Mouse (Mus musculus) CH12.LX (cell line): ENCODE results near the gene St3gal3. TPM values are rescaled to one million over a fixed set of nuclear protein-coding genes. Genes with fewer than 3 reads are reported as not detected.

Experiments used
- DNase-seq: peaks from one replicate; pipeline ENCODE4 v3.0.0-alpha.2; 2013; ENCODE audit errors: extremely low read depth
- H3K27ac ChIP-seq: 2 replicates; pipeline ENCODE4 v1.5.1; 2012; ENCODE audit warnings: low read depth, mild to moderate bottlenecking, control low read depth, moderate library complexity; ENCODE audit not compliant: insufficient read depth
- H3K27me3 ChIP-seq: replicated peaks from 2 replicates; pipeline ENCODE3; 2012; ENCODE audit warnings: inconsistent platforms
- H3K36me3 ChIP-seq, 2 experiments: replicated peaks in 1 of 2; 2 replicates each; pipeline versions ENCODE3 to v1.6.1; 2012; ENCODE audit warnings: inconsistent platforms in 1 of 2, low read length in 1 of 2, mild to moderate bottlenecking in 1 of 2, mixed read lengths in 1 of 2, moderate library complexity in 1 of 2; ENCODE audit not compliant: control insufficient read depth in 1 of 2, insufficient read depth in 1 of 2
- H3K4me1 ChIP-seq, 2 experiments: 2 replicates each; pipeline ENCODE4 v1.6.1; 2012; ENCODE audit warnings: inconsistent platforms in 1 of 2, moderate library complexity in 1 of 2; ENCODE audit not compliant: insufficient read depth in 2 of 2, control insufficient read depth in 1 of 2
- H3K4me2 ChIP-seq: 2 replicates; pipeline ENCODE4 v1.6.1; 2012; ENCODE audit warnings: low read depth, mild to moderate bottlenecking, control low read depth; ENCODE audit not compliant: poor library complexity, insufficient read depth, severe bottlenecking
- H3K4me3 ChIP-seq, 3 experiments: fragments of 150-350 bp in 1 of 3; sonication (generic) in 1 of 3; replicated peaks in 1 of 3; 2 replicates each; pipeline versions ENCODE3 to v1.5.1; 2011 to 2012; ENCODE audit warnings: low read depth in 2 of 3, low read length in 2 of 3, mild to moderate bottlenecking in 2 of 3, moderate library complexity in 2 of 3, control low read depth in 1 of 3, improper control_type of control experiment in 1 of 3, inconsistent platforms in 1 of 3, mixed read lengths in 1 of 3; ENCODE audit not compliant: poor library complexity in 1 of 3
- H3K79me2 ChIP-seq: replicated peaks from 2 replicates; pipeline ENCODE4 v1.6.1; 2012; ENCODE audit warnings: mild to moderate bottlenecking, moderate library complexity; ENCODE audit not compliant: control insufficient read depth, poor library complexity, insufficient read depth, severe bottlenecking; ENCODE audit errors: extremely low read depth
- H3K9ac ChIP-seq: 2 replicates; pipeline ENCODE4 v1.6.1; 2012; ENCODE audit warnings: low read depth, mild to moderate bottlenecking, control low read depth, moderate library complexity; ENCODE audit not compliant: insufficient read depth
- H3K9me3 ChIP-seq: replicated peaks from 2 replicates; pipeline ENCODE3; 2012; ENCODE audit warnings: low read length, inconsistent platforms, mixed read lengths
- BHLHE40 ChIP-seq: IDR thresholded peaks from 2 replicates; pipeline ENCODE4 v1.6.1; 2011; ENCODE audit warnings: mild to moderate bottlenecking, low read depth, low read length, improper control_type of control experiment
- CHD1 ChIP-seq: IDR thresholded peaks from 2 replicates; pipeline ENCODE4 v1.6.1; 2012; ENCODE audit warnings: low read depth, low read length, improper control_type of control experiment, inconsistent platforms
- CHD2 ChIP-seq: IDR thresholded peaks from 2 replicates; pipeline ENCODE4 v1.6.1; 2011; ENCODE audit warnings: low read length, improper control_type of control experiment
- CTCF ChIP-seq, 2 experiments: IDR thresholded peaks in 1 of 2; conservative IDR thresholded peaks in 1 of 2; 2 replicates each; pipeline ENCODE4 v1.5.1; 2011 to 2012; ENCODE audit warnings: low read depth in 2 of 2, low read length in 2 of 2, improper control_type of control experiment in 1 of 2, inconsistent platforms in 1 of 2, mild to moderate bottlenecking in 1 of 2, moderate library complexity in 1 of 2
- E2F4 ChIP-seq: IDR thresholded peaks from 2 replicates; pipeline ENCODE4 v1.6.1; 2011; ENCODE audit warnings: low read depth, low read length, improper control_type of control experiment; ENCODE audit not compliant: insufficient replicate concordance
- ELF1 ChIP-seq: IDR thresholded peaks from 2 replicates; pipeline ENCODE4 v1.6.1; 2014; ENCODE audit warnings: low read depth, mild to moderate bottlenecking, inconsistent platforms, low read length, improper control_type of control experiment
- ETS1 ChIP-seq: conservative IDR thresholded peaks from 2 replicates; pipeline ENCODE4 v1.6.1; 2012; ENCODE audit warnings: low read depth, mild to moderate bottlenecking, inconsistent platforms, low read length, improper control_type of control experiment, moderate library complexity
- GABPA ChIP-seq: IDR thresholded peaks from 2 replicates; pipeline ENCODE4 v1.6.1; 2012; ENCODE audit warnings: low read depth, low read length, improper control_type of control experiment, inconsistent platforms; ENCODE audit not compliant: insufficient replicate concordance
- JUND ChIP-seq: conservative IDR thresholded peaks from 2 replicates; pipeline ENCODE4 v1.6.1; 2011; ENCODE audit warnings: low read depth, low read length, improper control_type of control experiment
- MAFK ChIP-seq: IDR thresholded peaks from 2 replicates; pipeline ENCODE4 v1.6.1; 2011; ENCODE audit warnings: low read length, improper control_type of control experiment; ENCODE audit not compliant: insufficient replicate concordance
- MAZ ChIP-seq: IDR thresholded peaks from 2 replicates; pipeline ENCODE4 v1.6.1; 2012; ENCODE audit warnings: low read depth, mild to moderate bottlenecking, inconsistent platforms, low read length, improper control_type of control experiment, moderate library complexity
- MEF2A ChIP-seq: IDR thresholded peaks from 2 replicates; pipeline ENCODE4 v1.6.1; 2014; ENCODE audit warnings: low read depth, mild to moderate bottlenecking, inconsistent platforms, low read length, improper control_type of control experiment, borderline replicate concordance
- MXI1 ChIP-seq: IDR thresholded peaks from 2 replicates; pipeline ENCODE4 v1.6.1; 2011; ENCODE audit warnings: mild to moderate bottlenecking, low read depth, low read length, improper control_type of control experiment
- MYC ChIP-seq: IDR thresholded peaks from 2 replicates; pipeline ENCODE4 v1.6.1; 2011; ENCODE audit warnings: low read depth, mild to moderate bottlenecking, improper control_type of control experiment, low read length
- NELFE ChIP-seq: IDR thresholded peaks from 2 replicates; pipeline ENCODE4 v1.6.1; 2011; ENCODE audit warnings: low read depth, low read length, improper control_type of control experiment
- NRF1 ChIP-seq: IDR thresholded peaks from 2 replicates; pipeline ENCODE4 v1.6.1; 2014; ENCODE audit warnings: low read depth, mild to moderate bottlenecking, inconsistent platforms, low read length, improper control_type of control experiment, moderate library complexity
- PAX5 ChIP-seq: IDR thresholded peaks from 2 replicates; pipeline ENCODE4 v1.6.1; 2012; ENCODE audit warnings: low read length, inconsistent platforms, mixed read lengths
- POLR2A ChIP-seq: IDR thresholded peaks from 2 replicates; pipeline ENCODE4 v1.6.1; 2011; ENCODE audit warnings: low read depth, mild to moderate bottlenecking, improper control_type of control experiment, low read length
- POLR2AphosphoS2 ChIP-seq: IDR thresholded peaks from 2 replicates; pipeline ENCODE4 v1.6.1; 2011; ENCODE audit warnings: low read depth, low read length, improper control_type of control experiment
- RAD21 ChIP-seq: IDR thresholded peaks from 2 replicates; pipeline ENCODE4 v1.6.1; 2011; ENCODE audit warnings: low read depth, mild to moderate bottlenecking, low read length, improper control_type of control experiment, moderate library complexity
- SIN3A ChIP-seq: IDR thresholded peaks from 2 replicates; pipeline ENCODE4 v1.6.1; 2012; ENCODE audit warnings: low read length, improper control_type of control experiment, inconsistent platforms
- UBTF ChIP-seq: IDR thresholded peaks from 2 replicates; pipeline ENCODE4 v1.6.1; 2012; ENCODE audit warnings: low read depth, mild to moderate bottlenecking, inconsistent platforms, low read length, improper control_type of control experiment, moderate library complexity
- USF1 ChIP-seq: IDR thresholded peaks from 2 replicates; pipeline ENCODE4 v1.6.1; 2014; ENCODE audit warnings: low read depth, mild to moderate bottlenecking, inconsistent platforms, low read length, improper control_type of control experiment
- USF2 ChIP-seq: conservative IDR thresholded peaks from 2 replicates; pipeline ENCODE4 v1.6.1; 2011; ENCODE audit warnings: low read depth, low read length, improper control_type of control experiment
- ZMIZ1 ChIP-seq: IDR thresholded peaks from 2 replicates; pipeline ENCODE4 v1.6.1; 2012; ENCODE audit warnings: low read depth, mild to moderate bottlenecking, inconsistent platforms, low read length, improper control_type of control experiment
- ZNF384 ChIP-seq: IDR thresholded peaks from 2 replicates; pipeline ENCODE4 v1.6.1; 2012; ENCODE audit warnings: low read depth, low read length, improper control_type of control experiment, inconsistent platforms
- dilution Hi-C: fragments of 300-500 bp; cut with MboI; formaldehyde crosslinking; loops from 2 replicates; pipeline ENCODE4 v1.14.3; 2020; ENCODE audit warnings: low sequenced_read_pairs; ENCODE audit not compliant: extremely low pct_unique_long_range_greater_than_20kb, extremely low pct_ligation_motif_present
- in situ Hi-C: fragments of 300-500 bp; cut with MboI; formaldehyde crosslinking; loops from 3 replicates; pipeline ENCODE4 v1.14.3; 2019; ENCODE audit warnings: low sequenced_read_pairs, low pct_ligation_motif_present, low pct_unique_long_range_greater_than_20kb, mixed read lengths
- polyA plus RNA-seq: library from polyadenylated mRNA; unstranded; fragments of >175 nt; gene quantifications from 2 replicates; pipeline ENCODE4 v1.2.1, GENCODE M21; 2012; ENCODE audit warnings: low read depth; ENCODE audit not compliant: insufficient read length
- total RNA-seq, 2 experiments: library from RNA; depleted of rRNA; stranded (reverse); fragments of 300-350 nt in 1 of 2; fragments of >200 nt in 1 of 2; gene quantifications; 2 replicates each; pipeline ENCODE4 v1.2.3; 2012 to 2014

Gene St3gal3
- total and polyA plus RNA-seq, 3 experiments = 7.1 to 10.1 (median 8.2) TPM

GRCm38 (mm10) chr4:117914591-117915442 is 219.9 kb downstream of the St3gal3 start, which contains the start of gene Ipo13 (continued):
- no peak for TF ChIP-seq RAD21
- peak; percentile 79 for TF ChIP-seq ZMIZ1
- no peak for TF ChIP-seq E2F4
- TF ChIP-seq PAX5 = no peak
- TF ChIP-seq MEF2A = 0 out of 2 replicates have a peak, but pooled peaks have one; percentile 32
- TF ChIP-seq NRF1 = peak; percentile 44; the same call in 1 of the 2 replicates
- TF ChIP-seq MAFK = no peak

GRCm38 (mm10) chr4:117914031-117914430 is 220.7 kb downstream of the St3gal3 start:
- Histone ChIP-seq H3K4me1 (peaks cover 6 to 60% of the 10 kb centered on the region in 2 experiments; a peak in 3 of 4 replicates), H3K79me2 (peaks cover 12% of the 10 kb centered on the region; the same call in 1 of the 2 replicates), H3K27ac (no peak overlapping the region), H3K9ac (peak overlapping the region; percentile 82), H3K9me3 (no peaks in the 10 kb centered on the region), H3K27me3 (no peaks in the 10 kb centered on the region), H3K4me3 (peak overlapping the region; percentile 84 to 96 (median 86)), H3K36me3 (peaks cover 13 to 44% of the 10 kb centered on the region in 2 experiments), H3K4me2 (peak overlapping the region; percentile 89)
- in situ Hi-C loops (loop anchor here (10.0 kb wide), 1 partner anchor 151 kb away; no protein-coding TSS in a partner anchor), dilution Hi-C loops (no loop called here)
- TF ChIP-seq E2F4 (no peak), NRF1 (no peak), MXI1 (no peak), JUND (no peak), USF1 (no peak), POLR2AphosphoS2 (no peak), SIN3A (no peak), MEF2A (no peak), CHD2 (no peak), MAFK (no peak), CTCF (conservative IDR thresholded peaks at IDR 0.05 in 1 of 2, IDR thresholded peaks at IDR 0.05 in 1 of 2; ENCODE audit: low read depth in 2 of 2, low read length in 2 of 2) (no peak)
- DNase-seq = no peak

GRCm38 (mm10) chr4:117913421-117913820 is 221.3 kb downstream of the St3gal3 start:
- Histone ChIP-seq H3K9me3 (no peaks in the 10 kb centered on the region), H3K4me1 (peaks cover 6 to 58% of the 10 kb centered on the region in 2 experiments; a peak in 3 of 4 replicates), H3K4me2 (peak overlapping the region; percentile 89; the same call in 1 of the 2 replicates), H3K27ac (no peak overlapping the region), H3K27me3 (no peaks in the 10 kb centered on the region), H3K4me3 (peak overlapping the region in 1 of 3 experiments; percentile 84), H3K9ac (peak overlapping the region; percentile 82), H3K36me3 (peaks cover 13 to 49% of the 10 kb centered on the region in 2 experiments), H3K79me2 (peaks cover 12% of the 10 kb centered on the region; the same call in 1 of the 2 replicates)
- DNase-seq = no peak
- dilution Hi-C loops (no loop called here), in situ Hi-C loops (loop anchor here (10.0 kb wide), 1 partner anchor 151 kb away; no protein-coding TSS in a partner anchor)
- TF ChIP-seq MAZ (no peak), UBTF (no peak), USF1 (no peak), MXI1 (no peak), ELF1 (no peak), CHD1 (no peak), MEF2A (no peak), ZNF384 (no peak), NELFE (no peak), MYC (no peak), ETS1 (no peak), POLR2AphosphoS2 (no peak), POLR2A (no peak), GABPA (no peak), BHLHE40 (no peak), USF2 (no peak), NRF1 (no peak)
